Mouse (Mus musculus): Measurements from ENCODE around the gene Eid1.

Eid1 gene

DNA sequence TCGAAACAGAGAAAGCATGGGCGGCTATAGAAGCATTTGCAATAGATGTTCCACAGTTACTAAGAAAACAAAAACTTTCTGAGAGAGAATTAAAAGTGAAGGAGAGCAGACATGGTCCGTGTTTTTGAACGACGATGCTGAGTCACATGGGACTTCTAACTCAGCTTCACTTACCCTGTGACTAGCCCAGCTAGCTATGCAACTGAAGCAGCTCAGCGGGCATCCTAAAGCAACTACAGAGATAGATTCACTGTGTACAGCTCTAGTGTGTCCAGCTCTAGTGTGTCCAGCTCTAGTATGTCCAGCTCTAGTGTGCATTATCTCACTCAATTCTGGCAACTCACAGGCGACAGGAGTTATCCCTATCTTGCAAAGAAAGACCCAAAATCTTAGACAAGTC, 5.2 kb upstream of the Eid1 start:
- in situ Hi-C loops (cut with MboI, MseI): no loop called here

DNA sequence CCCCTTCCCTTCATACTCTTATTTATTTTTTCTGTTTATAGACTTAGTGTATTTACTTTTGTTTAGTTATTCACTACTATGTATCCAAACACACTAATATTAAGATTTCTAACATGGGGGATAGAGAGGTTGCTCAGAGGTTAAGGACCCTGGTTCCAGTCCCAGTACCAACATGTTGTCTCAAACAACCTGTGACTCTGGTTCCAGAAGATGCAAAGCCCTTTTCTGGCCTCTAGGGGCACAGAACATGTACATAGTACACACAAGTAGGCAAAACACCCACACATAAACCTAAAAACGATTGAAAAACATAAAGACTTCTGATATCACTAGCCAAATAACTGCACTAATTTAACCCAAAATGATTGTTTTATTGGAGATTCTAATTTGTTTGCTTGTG, 2.0 kb upstream of the Eid1 start:
- in situ Hi-C loops (cut with MboI, MseI): no loop called here

DNA sequence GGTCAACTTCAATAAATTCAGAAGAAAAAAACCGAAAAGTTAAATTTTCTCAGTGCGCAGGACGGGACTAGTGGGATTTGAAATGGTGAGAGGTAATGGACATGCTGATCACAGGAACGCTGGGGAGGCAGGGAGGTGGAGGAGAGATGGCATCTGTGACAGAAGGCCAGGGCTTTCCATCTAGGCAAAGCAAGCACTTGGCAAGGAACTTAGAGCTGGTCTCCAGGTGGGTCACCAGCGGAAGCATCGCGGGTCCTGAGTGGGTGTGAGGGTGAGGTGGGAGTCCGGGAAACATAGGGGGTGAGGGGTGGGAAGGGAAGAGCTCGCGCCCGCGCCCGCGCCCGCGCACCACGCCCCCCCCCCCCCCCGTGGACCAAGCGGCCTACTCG, 333 bp upstream of the Eid1 start:
- in situ Hi-C loops (cut with MboI, MseI): no loop called here

DNA sequence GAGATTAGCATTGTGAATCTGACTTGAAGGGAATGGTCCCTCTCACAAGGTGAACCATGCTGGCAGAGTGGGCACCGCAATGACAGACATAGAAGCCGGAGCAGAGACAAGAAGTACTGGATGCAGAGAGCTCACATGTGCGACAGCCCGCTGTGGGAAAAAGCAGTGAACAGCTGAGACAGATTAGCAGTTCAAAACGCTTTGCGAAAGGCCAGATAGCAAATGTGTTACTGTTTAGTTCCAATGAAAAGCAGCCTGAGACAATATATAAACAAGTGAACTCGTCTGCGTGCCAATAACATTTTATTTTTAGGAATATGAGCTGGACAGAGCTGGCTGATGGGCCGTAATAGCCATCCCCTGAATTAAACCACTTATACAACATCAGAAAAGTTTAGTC, 8.9 kb downstream of the Eid1 start:
- in situ Hi-C loops (cut with MboI, MseI): no loop called here

DNA sequence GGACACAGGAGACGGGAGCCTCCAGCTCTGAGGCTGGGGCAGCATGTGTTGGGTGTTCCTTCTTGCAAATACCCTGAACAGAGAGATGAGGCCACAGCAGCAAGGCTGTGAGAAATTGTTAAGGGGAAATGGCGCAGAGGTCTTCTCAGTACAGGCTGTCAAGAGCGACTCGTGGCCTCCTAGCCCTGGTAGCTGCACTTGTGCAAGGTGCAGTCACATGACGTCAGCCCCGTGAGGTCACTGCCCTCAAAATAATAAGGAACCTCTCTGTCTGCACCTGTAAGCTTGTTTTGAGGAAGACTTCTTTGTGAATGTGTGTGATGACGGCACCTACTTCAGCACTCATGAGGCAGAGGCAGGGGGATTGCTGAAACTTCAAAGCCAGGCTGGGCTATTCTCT, 11.0 kb downstream of the Eid1 start:
- in situ Hi-C loops (cut with MboI, MseI): no loop called here

DNA sequence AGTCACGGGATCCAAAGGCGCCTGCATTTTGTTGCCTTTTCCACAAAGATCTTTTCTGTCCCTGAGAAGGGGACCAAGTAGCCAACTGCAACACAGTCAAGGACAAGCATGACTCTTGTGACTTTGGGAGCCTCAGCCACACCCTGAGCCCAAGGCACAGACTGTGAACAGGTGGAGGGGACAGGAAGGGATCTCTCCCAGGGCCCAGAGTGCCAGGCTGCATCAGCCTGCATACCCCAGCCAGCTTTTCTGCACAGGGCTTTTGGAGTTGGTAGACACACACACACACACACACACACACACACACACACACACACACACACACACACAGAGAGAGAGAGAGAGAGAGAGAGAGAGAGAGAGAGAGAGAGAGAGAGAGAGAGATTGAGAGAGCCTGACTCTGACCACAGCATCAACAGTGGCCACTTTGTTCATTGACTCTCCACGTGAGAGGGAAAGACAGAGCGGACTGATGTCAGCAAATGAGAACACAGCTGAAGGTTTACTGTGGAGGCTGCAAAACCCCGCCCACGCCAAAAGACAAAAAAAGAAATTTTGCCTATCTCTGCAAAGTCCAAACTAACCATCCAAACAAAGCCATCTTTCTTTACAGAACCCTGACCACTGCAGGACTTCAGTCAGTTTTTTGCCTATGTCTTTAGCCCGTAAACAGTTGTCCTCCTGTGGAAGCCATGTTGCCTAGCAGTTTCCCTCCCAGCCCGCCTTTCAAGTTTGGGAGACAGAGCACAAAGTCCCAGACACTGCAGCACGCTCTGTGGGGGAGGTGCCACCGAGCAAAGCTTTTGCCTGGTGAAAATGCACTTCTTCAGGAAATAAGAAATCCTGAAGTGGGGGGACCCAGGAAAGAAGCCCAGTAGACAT, 11.9 kb downstream of the Eid1 start:
- in situ Hi-C loops (cut with MboI, MseI): no loop called here

DNA sequence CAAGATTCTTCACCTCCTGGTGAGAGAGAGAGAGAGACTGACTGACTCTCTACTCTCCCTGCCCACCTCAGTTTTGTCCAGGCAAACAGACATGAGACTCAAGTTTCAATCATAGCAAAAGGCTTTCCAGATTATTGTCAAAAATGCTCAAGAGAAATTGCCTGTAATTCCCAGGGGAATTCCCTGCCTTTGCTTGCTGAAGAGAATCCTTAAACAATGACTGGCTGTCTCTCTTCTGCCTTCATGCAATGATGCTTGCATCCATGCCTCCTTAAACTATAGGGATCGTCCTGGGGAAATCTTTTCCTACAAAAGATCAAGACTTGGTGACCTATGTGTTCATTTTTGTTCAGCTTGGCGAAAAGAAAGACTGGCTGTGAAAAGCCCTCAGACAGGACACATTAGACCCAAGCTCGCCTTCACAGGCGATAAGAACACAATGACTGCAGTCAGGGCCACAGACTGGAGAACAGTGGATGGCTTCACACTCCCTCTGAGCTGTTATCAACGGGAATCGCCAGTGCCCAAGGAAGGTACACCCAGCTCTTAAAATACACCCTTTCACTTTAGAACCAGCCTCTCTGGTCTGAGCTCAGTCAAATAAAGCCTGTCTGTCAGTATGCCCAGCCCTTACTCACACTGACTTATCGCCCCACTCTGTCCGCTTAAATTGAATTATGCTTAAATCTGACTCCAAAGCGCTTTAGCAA, 12.7 kb downstream of the Eid1 start:
- in situ Hi-C loops (cut with MboI, MseI): no loop called here

DNA sequence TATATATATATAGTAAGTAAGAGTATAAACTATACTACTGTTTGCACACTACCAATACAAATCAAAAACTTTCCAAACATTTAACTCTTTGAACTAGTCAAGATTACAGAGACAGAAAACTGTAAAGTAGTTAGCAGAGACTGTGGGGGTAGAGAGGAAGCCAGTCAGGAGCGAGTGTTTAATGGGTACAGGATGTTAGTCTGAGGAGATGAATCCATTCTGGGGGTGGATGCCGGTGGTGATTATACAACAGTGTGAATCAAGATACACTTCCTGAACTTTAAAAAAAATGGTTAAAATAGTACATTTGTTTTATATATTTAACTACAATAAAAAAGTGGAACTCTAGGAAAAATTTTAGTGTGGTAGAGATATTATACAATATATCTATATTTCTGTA, 19.1 kb downstream of the Eid1 start:
- in situ Hi-C loops (cut with MboI, MseI): no loop called here

DNA sequence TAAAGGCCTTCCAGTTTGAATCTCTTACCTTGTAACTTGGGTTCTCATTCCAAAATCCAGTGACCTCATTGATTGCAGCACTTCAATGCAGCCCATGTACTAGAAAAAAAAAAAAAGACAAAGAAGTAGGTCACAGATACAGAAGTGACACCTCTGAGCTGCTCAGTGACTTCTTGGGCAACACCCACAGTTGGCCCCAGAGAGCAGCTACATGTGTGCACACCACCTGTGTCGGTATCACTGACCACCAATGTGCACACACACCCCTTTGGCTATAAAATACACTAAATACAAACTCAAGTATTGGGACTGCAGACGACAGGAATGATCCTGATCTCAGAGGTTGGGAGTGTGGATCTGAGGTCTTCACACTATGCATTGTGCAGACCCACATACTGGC, 21.9 kb downstream of the Eid1 start:
- in situ Hi-C loops (cut with MboI, MseI): no loop called here

DNA sequence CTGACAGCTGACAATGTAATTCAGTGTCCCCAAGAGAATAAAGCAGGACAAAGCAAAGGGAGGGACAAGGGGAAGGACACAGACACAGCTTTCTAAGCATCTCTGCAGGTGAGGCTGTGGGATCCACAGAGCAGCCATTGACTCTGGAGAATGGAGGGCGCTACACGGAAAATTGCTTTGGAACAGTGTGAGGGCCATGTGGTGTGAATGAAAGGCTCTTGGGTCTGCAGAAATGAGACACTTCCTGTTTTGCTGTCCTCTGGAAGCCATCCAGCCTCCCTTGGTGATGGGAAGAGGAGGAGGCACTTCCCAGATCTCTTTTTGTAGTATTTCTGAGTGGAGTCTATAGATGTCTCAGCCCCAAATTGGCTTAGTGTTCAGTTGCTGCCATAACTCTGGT, 23.3 kb downstream of the Eid1 start:
- in situ Hi-C loops (cut with MboI, MseI): no loop called here

DNA sequence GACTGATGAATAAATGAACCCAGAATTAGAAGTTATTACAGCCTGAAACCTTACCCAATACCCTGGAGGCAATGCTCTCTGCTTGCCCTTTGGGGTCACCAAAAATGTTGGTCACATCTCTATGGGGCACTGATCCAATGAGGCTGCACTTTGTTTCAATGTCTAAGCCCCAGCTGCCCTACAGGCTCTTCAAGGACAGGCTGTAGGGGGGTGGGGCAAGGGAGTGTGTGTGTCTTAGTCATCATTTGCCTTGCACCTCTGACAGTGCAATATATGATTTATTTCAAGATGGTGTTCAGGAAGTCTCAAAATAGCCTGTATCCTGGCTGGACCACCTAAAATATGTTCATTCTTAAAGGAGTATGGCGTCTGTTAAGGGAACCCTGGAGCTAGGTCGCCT, 28.7 kb downstream of the Eid1 start:
- in situ Hi-C loops (cut with MboI, MseI): no loop called here

DNA sequence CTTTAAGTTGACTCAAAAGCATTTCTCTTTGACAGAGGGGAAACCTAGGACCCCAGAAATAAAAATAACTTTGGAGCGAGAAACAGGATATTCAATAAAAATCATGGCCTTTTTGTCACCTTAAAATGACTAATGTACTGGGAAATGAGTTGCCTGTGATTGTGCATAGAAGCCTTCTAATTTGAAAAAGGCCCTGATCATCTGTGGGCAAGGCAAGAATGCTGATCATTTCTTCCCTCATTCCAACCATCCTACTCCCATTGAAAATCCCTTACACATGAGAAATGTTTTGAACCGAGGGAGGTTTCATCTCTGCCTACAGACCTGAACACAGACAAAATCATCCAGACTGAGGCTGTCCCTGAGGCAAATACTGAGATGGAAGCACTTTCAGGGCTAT, 30.0 kb downstream of the Eid1 start:
- in situ Hi-C loops (cut with MboI, MseI): no loop called here

DNA sequence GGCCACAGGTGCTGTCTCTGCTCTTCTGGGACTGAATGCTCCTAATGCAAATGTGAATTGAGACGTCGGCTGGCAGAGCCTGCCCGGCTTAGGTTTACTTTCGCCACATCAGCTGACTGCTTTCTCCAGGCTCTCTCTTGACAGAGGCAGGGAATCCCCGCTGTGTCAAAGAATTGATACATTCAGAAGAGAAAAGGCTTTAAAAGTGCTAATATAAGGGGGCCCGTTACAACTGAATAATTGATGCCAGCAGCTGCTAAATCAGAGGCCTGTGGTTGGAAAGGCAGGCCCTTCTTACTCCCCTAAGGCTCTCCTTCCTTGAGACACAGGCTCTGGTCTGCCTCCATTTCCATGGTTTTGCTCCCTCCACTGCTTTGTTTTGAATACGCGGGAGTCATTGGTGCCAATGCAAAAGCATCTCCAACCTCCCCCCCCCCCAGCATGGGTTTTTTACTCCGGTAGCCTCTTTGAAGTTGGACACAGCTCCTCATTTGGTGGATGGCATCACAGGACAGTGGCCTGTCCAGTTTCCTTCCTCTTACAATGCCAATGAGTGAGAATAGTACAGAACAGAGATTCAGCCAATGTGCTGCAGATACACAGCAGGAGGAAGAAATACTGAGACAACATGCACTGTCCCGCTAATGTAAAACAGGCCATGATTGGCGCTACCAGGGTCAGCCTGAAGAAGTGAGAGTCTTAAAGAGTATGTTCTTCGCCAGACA, 32.2 kb downstream of the Eid1 start:
- in situ Hi-C loops (cut with MboI, MseI): no loop called here

DNA sequence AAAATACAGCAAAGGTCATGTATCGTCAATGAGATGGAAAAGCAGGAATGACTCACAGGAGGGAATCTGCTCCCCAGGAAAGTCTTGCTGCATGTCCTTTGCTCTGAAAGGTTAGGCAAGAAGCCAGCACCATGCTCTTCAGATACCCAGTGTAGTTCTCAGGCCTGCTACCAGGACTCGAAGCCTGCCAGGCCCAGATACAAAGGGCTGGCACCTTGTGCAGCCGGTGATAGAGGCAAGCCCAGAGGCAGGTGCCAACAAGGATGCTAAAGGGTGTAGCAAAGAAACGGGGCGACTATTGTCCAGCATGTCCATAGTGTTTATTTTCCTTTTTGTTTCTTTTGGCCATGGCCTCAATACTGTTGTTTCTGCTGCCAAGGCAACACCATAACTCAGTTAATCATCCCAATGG, 33.6 kb downstream of the Eid1 start:
- in situ Hi-C loops (cut with MboI, MseI): no loop called here

DNA sequence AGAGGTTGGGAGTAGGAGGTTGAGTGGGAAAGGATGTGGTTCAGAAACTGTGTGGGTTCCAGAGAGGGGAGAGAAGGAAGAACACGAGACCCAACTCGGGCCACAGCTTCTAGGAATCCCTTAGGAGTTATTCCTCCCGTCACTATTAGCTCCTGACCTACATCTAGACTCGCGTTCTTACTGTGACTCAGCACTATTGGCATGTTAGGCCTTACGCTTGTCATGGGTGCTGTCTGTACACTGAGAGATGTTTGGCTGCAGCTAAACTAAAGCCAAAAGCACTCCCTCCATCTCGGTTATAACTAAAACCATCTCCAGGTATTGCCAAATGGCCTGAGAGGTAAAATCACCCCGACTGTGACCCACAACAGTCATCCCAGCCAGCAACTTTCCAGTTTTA, 43.7 kb downstream of the Eid1 start:
- in situ Hi-C loops (cut with MboI, MseI): no loop called here

DNA sequence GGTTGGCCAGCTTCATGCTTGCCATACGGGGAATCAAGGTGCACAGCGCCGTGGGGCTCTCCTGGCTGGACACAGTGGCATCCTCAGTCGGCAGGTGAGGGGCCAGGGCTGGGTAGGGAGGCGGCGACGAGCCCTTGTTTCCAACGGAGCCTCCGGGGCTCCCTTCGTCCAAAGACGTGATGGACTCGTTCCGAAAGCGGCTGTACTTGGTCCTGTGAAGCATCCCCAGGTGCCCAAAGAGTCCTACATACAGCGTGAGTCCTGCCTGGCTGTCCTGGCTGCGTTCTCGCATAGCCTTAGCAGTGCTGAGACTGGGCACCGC, 50.2 kb downstream of the Eid1 start:
- in situ Hi-C loops (cut with MboI, MseI): loop anchor here (5.0 kb wide), 1 partner anchor 46 kb away; no protein-coding TSS in a partner anchor

DNA sequence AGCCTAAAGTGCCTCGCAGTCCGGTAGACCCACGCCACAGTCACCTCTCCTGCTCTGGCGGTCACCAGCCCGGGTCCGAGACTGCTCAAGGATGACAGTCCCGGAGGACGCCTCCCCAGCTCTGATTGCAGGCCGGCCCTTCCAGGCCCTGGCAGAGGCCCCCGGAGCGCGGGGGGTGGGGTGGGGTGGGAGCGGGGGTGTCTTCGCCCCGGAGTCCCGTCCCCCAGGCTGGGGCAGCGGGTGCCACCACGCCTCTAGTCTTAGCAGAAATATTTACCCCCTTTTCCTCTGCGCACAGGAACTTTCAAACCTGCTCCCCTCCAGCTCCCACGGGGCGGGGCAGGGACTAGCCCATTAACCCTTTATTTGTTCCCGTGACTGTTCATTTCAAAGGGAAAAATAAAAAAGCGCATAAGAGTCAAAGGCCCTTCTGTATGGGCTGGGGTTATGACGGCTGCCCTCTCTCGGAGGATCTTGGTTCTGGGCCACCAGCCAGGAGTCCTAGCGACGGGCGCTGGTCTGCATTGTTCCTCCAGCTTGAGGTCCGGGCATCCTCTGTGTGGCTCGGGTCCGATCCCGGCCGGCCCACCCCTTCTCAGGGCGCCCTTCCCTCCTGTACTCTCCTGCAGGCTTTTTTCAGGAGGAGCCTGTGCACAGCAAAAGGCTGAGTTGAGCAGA, 50.7 kb downstream of the Eid1 start:
- in situ Hi-C loops (cut with MboI, MseI): loop anchor here (5.0 kb wide), 1 partner anchor 46 kb away; no protein-coding TSS in a partner anchor

DNA sequence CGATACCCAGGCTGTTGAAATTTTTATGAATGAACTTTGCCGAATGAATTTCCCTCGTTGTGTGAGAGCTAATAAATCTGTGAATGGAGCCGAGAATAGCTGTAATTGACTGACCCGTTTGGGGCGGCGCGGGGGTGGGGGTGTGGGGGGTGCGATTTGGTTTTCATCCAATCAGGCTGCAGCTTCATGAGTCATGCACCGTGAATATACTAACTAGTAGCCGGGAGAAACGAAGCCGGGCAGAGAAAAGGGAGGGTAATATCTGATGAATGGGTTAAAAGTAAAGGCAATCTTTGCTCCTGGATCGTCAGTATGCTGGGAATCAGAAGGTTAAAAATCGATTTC, 51.2 kb downstream of the Eid1 start, which contains the start of gene Shc4:
Gene Shc4 (minus strand): TSS at position 63 of the 345 bp plus-strand sequence.
- in situ Hi-C loops (cut with MboI, MseI): loop anchor here (5.0 kb wide), 1 partner anchor 47 kb away; no protein-coding TSS in a partner anchor
